Mouse (Mus musculus): Measurements from ENCODE around the gene Tbxas1.

Gene Tbxas1

GRCm38 (mm10) chr6:38961427-38962033 lies 86.3 kb downstream of the Tbxas1 start:
- DNase-seq (ENCODE audit: low read depth): no peak

- no peak for DNase-seq (ENCODE audit: low read depth)
These were observed 91.6 kb downstream of the Tbxas1 start for GRCm38 (mm10) chr6:38966839-38967238.

- DNase-seq (ENCODE audit: low read depth): no peak
These were observed 92.1 kb downstream of the Tbxas1 start for GRCm38 (mm10) chr6:38967288-38967687.

GRCm38 (mm10) chr6:38967988-38968387 lies 92.8 kb downstream of the Tbxas1 start:
- DNase-seq (ENCODE audit: low read depth): no peak

- DNase-seq (ENCODE audit: low read depth): no peak
These were observed 94.9 kb downstream of the Tbxas1 start for GRCm38 (mm10) chr6:38969944-38970740.

GRCm38 (mm10) chr6:38970759-38971158 lies 95.6 kb downstream of the Tbxas1 start:
- no peak for DNase-seq (ENCODE audit: low read depth)

GRCm38 (mm10) chr6:38972826-38973225 lies 97.6 kb downstream of the Tbxas1 start:
- DNase-seq (ENCODE audit: low read depth): no peak

GRCm38 (mm10) chr6:38973441-38974161 lies 98.4 kb downstream of the Tbxas1 start:
- DNase-seq (ENCODE audit: low read depth): no peak

- DNase-seq (ENCODE audit: low read depth): no peak
These were observed 98.9 kb downstream of the Tbxas1 start for GRCm38 (mm10) chr6:38974162-38974525.

GRCm38 (mm10) chr6:38974536-38975268 lies 99.5 kb downstream of the Tbxas1 start:
- DNase-seq (ENCODE audit: low read depth): no peak

- DNase-seq (ENCODE audit: low read depth): no peak
These were observed 100.7 kb downstream of the Tbxas1 start for GRCm38 (mm10) chr6:38975866-38976265.

GRCm38 (mm10) chr6:38976355-38976754 lies 101.2 kb downstream of the Tbxas1 start:
- DNase-seq (ENCODE audit: low read depth): no peak

- DNase-seq (ENCODE audit: low read depth): no peak
These were observed 105.9 kb downstream of the Tbxas1 start for GRCm38 (mm10) chr6:38980921-38981715.

GRCm38 (mm10) chr6:38982071-38982470 lies 106.9 kb downstream of the Tbxas1 start:
- no peak for DNase-seq (ENCODE audit: low read depth)

- DNase-seq (ENCODE audit: low read depth): no peak
These were observed 107.5 kb downstream of the Tbxas1 start for GRCm38 (mm10) chr6:38982656-38983055.

- no peak for DNase-seq (ENCODE audit: low read depth)
These were observed 107.9 kb downstream of the Tbxas1 start for GRCm38 (mm10) chr6:38983060-38983459.

- DNase-seq (ENCODE audit: low read depth): no peak
These were observed 109.4 kb downstream of the Tbxas1 start for GRCm38 (mm10) chr6:38984626-38985025.

GRCm38 (mm10) chr6:38986641-38987040 lies 111.4 kb downstream of the Tbxas1 start:
- no peak for DNase-seq (ENCODE audit: low read depth)

GRCm38 (mm10) chr6:38992016-38992415 lies 116.8 kb downstream of the Tbxas1 start:
- peak; percentile 41 for DNase-seq (ENCODE audit: low read depth)

- no peak for DNase-seq (ENCODE audit: low read depth)
These were observed 120.6 kb downstream of the Tbxas1 start for GRCm38 (mm10) chr6:38995774-38996173.

GRCm38 (mm10) chr6:38997838-38998237 lies 122.6 kb downstream of the Tbxas1 start:
- DNase-seq (ENCODE audit: low read depth): no peak

All from fibroblast of lung, adult 2 months (primary cell).